Comparison of ENCODE assay signal across 15 mouse cellular contexts in the genomic region with DNA sequence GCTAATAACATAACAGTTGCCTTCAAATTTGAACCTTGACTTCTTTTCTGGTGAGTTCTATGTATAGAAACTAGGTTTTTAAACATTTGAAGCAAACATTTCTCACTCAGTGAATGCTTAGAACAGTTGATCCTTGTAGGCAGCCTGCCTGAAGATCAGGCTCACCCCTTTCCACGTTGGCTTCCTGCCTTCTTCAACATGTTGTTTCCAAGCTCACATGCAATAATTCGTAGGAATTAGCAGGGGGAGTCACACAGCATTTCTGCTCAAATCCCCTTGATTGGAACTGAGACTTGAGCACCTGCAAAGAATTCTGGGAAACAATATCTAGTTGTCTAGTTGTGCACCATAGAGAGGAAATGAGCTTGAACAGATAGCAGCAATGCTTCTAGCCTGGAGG.
"Had no signal": no experiment of that assay in that cellular context is flagged by ENCODE, and none has a peak within 500 bp of the region (broad histone marks: within the 10 kb centered on the region; RNA-seq: fewer than 3 reads in every experiment).

No protein-coding gene starts in this region.

- H3K9me3 ChIP-seq: midbrain, embryonic 10.5 days; midbrain, embryonic 12.5 days; neural tube, embryonic 12.5 days; stomach, embryonic 15.5 days had no signal

- H3K27ac ChIP-seq: midbrain, embryonic 10.5 days; midbrain, embryonic 12.5 days; neural tube, embryonic 12.5 days; stomach, embryonic 15.5 days; stomach, postnatal 0 days had no signal

- H3K4me3 ChIP-seq: midbrain, embryonic 10.5 days; midbrain, embryonic 12.5 days; neural tube, embryonic 12.5 days; stomach, embryonic 15.5 days had no signal

- H3K36me3 ChIP-seq: midbrain, embryonic 10.5 days; midbrain, embryonic 12.5 days; neural tube, embryonic 12.5 days; stomach, embryonic 15.5 days had no signal

- H3K4me1 ChIP-seq: midbrain, embryonic 10.5 days; midbrain, embryonic 12.5 days; neural tube, embryonic 12.5 days; stomach, embryonic 15.5 days had no signal

- DNase-seq: lung, adult 18-20 months; lung, embryonic 14.5 days; lung, postnatal 10 days; lung, postnatal 4 days; midbrain, embryonic 14.5 days; right cerebral cortex, postnatal 14 days; thymus, adult 2 months; thymus, postnatal 25 days; thymus, postnatal 4 days had no signal

- H3K9ac ChIP-seq: lung, embryonic 14.5 days; midbrain, embryonic 12.5 days; neural tube, embryonic 12.5 days; stomach, embryonic 15.5 days had no signal

- H3K27me3 ChIP-seq: midbrain, embryonic 12.5 days; neural tube, embryonic 12.5 days; stomach, embryonic 15.5 days had no signal

- H3K4me2 ChIP-seq: lung, embryonic 14.5 days; midbrain, embryonic 12.5 days; neural tube, embryonic 12.5 days; stomach, embryonic 15.5 days had no signal

- ATAC-seq: midbrain, embryonic 16.5 days had no signal
